Mouse (Mus musculus) ES-E14 (cell line): ENCODE results near the gene Olfr459.

Experiments used
- CHD2 ChIP-seq: IDR thresholded peaks from 2 replicates; pipeline ENCODE4 v1.6.1; 2014; ENCODE audit warnings: mild to moderate bottlenecking, low read depth, low read length, inconsistent platforms
- HCFC1 ChIP-seq: IDR thresholded peaks from 2 replicates; pipeline ENCODE4 v1.6.1; 2012; ENCODE audit warnings: low read length, inconsistent platforms, borderline replicate concordance; ENCODE audit not compliant: insufficient read depth
- ZC3H11A ChIP-seq: IDR thresholded peaks from 2 replicates; pipeline ENCODE4 v1.6.1; 2012; ENCODE audit warnings: low read depth, mild to moderate bottlenecking, inconsistent platforms, low read length, borderline replicate concordance
- ZNF384 ChIP-seq: IDR thresholded peaks from 2 replicates; pipeline ENCODE4 v1.6.1; 2012; ENCODE audit warnings: low read depth, low read length, inconsistent platforms

- TF ChIP-seq HCFC1: no peak
- TF ChIP-seq ZC3H11A: no peak
- TF ChIP-seq ZNF384: no peak
- TF ChIP-seq CHD2: no peak
Observed at GRCm38 (mm10) chr6:41757199-41757598, 17.8 kb downstream of the Olfr459 start.
